Mouse (Mus musculus): ENCODE data around the gene Dapk1. TPM values are rescaled to one million over a fixed set of nuclear protein-coding genes. Genes with fewer than 3 reads are reported as not detected.
"Not testable (repeated sequence)": the region's sequence is repeated elsewhere in the genome, so short reads cannot be mapped to it uniquely, and the experiment has no call there.

Dapk1 gene
- polyA plus RNA-seq, 1 experiment = 0.05 TPM

GRCm38 (mm10) chr13:60578541-60578940 lies 23.2 kb upstream of the Dapk1 start:
- H3K27me3 ChIP-seq (ENCODE audit: control insufficient read depth) = no peaks in the 10 kb centered on the region
- TF ChIP-seq TAL1 (IDR thresholded peaks at IDR 0.05; ENCODE audit: low read length) = no peak
- H3K4me1 ChIP-seq (ENCODE audit: control insufficient read depth) = no peaks in the 10 kb centered on the region
- no peaks in the 10 kb centered on the region for H3K36me3 ChIP-seq (ENCODE audit: control insufficient read depth)
- no peak overlapping the region for H3K4me3 ChIP-seq (replicated peaks)
- no peaks in the 10 kb centered on the region for H3K9me3 ChIP-seq (ENCODE audit: control insufficient read depth, low read length)

DNA sequence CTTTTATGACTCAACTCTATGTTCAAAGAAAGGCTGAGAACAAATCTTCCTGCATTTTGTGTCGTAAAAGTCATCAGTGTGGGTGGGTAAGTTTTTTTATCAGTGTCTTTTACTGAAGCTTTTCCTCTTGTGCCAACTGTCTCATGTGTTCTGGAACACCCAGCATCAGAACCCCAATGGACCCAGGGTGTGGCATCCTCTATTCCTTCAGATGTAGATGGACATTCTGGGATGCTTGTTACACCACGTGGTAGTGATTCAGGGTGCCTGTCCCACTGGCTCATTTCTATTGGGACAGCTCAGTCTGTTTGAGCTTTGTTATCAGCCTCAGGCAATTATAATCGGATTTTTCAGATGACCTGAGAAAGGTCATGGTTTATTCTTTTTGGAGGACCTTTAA lies 6.9 kb upstream of the Dapk1 start:
- H3K36me3 ChIP-seq (ENCODE audit: control insufficient read depth) = no peaks in the 10 kb centered on the region
- H3K4me1 ChIP-seq (ENCODE audit: control insufficient read depth) = no peaks in the 10 kb centered on the region
- no peaks in the 10 kb centered on the region for H3K27me3 ChIP-seq (ENCODE audit: control insufficient read depth)
- no peak for TF ChIP-seq TAL1 (IDR thresholded peaks at IDR 0.05; ENCODE audit: low read length)
- no peak for TF ChIP-seq GATA1 (IDR thresholded peaks at IDR 0.05; ENCODE audit: low read length)
- no peak overlapping the region for H3K4me3 ChIP-seq (replicated peaks)
- no peaks in the 10 kb centered on the region for H3K9me3 ChIP-seq (ENCODE audit: control insufficient read depth, low read length)

- Histone ChIP-seq H3K9me3 (ENCODE audit: control insufficient read depth, low read length) (no peaks in the 10 kb centered on the region), H3K4me3 (replicated peaks) (no peak overlapping the region), H3K4me1 (ENCODE audit: control insufficient read depth) (no peaks in the 10 kb centered on the region), H3K36me3 (ENCODE audit: control insufficient read depth) (no peaks in the 10 kb centered on the region), H3K27me3 (ENCODE audit: control insufficient read depth) (no peaks in the 10 kb centered on the region)
- TF ChIP-seq TAL1 (IDR thresholded peaks at IDR 0.05; ENCODE audit: low read length) = no peak
- TF ChIP-seq GATA1 (IDR thresholded peaks at IDR 0.05; ENCODE audit: low read length) = no peak
Observed at GRCm38 (mm10) chr13:60595519-60595918, 6.2 kb upstream of the Dapk1 start.

DNA sequence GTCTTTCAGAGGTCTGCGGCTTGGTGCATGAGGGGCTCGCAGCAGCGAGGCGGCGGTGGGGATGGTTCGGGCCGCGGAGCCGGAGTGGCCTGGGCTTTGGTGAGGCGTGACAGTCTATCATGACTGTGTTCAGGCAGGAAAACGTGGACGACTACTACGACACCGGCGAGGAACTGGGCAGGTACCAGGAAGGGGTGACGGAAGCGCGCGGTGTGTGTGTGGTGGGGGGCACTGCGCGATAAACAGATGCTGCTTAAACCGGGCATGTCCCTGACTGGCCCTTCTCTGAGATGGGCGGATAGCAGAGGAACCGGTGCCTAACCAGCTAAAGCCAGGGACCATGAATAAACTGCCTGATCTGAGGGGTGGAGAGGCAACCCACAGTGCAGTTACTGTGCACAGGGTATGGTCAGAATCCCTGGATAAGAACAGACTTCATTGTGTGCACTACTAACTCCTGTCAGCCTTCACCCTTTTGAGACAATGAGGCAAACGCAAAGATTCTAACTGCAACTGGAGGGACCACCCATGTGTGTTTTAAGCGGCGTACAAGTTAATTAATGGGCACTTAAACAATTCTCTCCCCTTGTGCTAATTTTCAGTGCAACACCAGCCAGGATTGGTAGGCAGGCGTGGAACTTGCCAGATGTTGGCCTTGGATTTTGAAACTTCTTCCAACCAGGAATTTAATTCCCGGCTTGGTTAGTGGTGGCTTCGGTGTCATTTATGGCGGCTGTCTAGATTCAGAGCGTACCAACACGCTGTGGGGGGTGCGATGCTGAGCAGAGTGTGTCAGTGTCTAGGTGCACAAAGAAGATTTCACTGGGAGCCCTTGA lies 887 bp downstream of the Dapk1 start:
- Histone ChIP-seq H3K4me3 (replicated peaks) (peak overlapping the region; percentile 68), H3K4me1 (ENCODE audit: control insufficient read depth) (peaks cover 14% of the 10 kb centered on the region), H3K27me3 (ENCODE audit: control insufficient read depth) (peaks cover 5% of the 10 kb centered on the region), H3K36me3 (ENCODE audit: control insufficient read depth) (no peaks in the 10 kb centered on the region; the same call in 1 of the 2 replicates), H3K9me3 (ENCODE audit: control insufficient read depth, low read length) (no peaks in the 10 kb centered on the region)
- TF ChIP-seq TAL1 (IDR thresholded peaks at IDR 0.05; ENCODE audit: low read length) = no peak
- no peak for TF ChIP-seq GATA1 (IDR thresholded peaks at IDR 0.05; ENCODE audit: low read length)

DNA sequence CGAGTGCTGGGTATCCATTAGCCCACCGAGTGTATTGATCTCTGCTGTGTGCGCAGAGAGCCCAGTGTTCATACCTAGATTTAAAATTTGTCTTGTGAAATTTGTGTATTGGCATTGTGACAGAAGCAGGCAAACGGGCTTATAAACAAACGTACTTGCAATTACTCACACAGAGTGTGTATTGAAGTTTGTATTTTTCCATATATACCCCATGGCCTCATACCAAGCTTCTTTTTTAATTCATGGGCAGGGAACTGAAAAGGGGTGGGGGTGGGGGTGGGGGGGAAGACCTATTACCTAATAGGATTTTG lies 1.5 kb downstream of the Dapk1 start:
- Histone ChIP-seq H3K4me1 (ENCODE audit: control insufficient read depth) (peaks cover 14% of the 10 kb centered on the region), H3K27me3 (ENCODE audit: control insufficient read depth) (peaks cover 5% of the 10 kb centered on the region), H3K36me3 (ENCODE audit: control insufficient read depth) (no peaks in the 10 kb centered on the region; the same call in 1 of the 2 replicates), H3K4me3 (replicated peaks) (no peak overlapping the region), H3K9me3 (ENCODE audit: control insufficient read depth, low read length) (no peaks in the 10 kb centered on the region)
- TF ChIP-seq GATA1 (IDR thresholded peaks at IDR 0.05; ENCODE audit: low read length) (no peak), TAL1 (IDR thresholded peaks at IDR 0.05; ENCODE audit: low read length) (no peak)

DNA sequence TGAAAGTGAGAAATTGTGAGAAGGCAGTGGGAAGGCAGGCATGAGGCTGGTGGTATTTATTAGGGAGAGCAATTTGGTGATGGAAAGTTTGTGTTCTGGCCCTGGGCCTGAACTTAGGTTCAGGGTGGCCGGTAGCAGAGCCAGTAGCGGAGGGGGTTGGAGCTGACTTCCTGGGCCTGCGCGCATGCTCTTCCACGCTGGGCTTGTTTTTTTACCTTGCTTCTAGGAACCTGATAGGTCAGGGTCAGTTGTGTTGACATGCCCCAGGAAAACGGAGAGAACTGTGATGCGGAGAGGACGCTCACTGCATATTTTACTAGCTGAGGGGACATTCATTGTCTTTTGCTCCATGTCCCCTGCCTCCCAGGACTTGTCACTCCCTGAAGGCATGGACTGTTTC lies 5.7 kb downstream of the Dapk1 start:
- Histone ChIP-seq H3K4me1 (ENCODE audit: control insufficient read depth) (peaks cover 6% of the 10 kb centered on the region), H3K4me3 (replicated peaks) (no peak overlapping the region), H3K36me3 (ENCODE audit: control insufficient read depth) (peaks cover 2% of the 10 kb centered on the region; the same call in 1 of the 2 replicates), H3K9me3 (ENCODE audit: control insufficient read depth, low read length) (no peaks in the 10 kb centered on the region), H3K27me3 (ENCODE audit: control insufficient read depth) (peaks cover 2% of the 10 kb centered on the region)
- TF ChIP-seq TAL1 (IDR thresholded peaks at IDR 0.05; ENCODE audit: low read length) (no peak), GATA1 (IDR thresholded peaks at IDR 0.05; ENCODE audit: low read length) (no peak)

DNA sequence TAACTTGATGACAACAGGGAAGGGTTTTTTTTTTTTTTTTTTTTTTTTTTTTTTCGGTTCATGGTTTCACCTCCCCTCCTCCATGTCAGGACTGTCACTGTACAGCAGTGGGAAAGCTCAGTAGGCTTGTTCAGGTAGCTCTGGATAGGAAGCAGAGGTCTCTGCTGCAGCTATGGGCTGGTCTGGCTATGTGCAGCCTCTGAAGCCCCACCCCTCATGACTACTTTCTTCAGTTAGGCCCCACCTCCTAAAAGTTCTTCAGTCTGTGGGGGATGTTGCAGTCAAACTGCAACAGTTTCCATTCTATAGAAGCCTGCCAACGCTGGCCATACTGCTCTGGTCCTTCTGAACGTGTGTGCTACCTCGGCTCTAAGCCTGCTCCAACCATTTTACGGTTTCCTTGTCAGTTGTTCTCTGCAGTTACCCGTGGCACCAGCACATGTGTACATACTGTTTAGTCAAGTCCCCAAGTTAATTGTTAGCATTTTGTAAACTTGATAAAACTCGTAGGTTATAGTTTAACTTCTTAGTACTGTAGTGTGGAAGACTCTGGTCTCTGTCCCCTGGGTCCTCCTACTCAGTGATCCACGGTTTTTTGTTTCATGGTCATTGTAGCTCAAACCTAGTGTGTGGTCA lies 6.8 kb downstream of the Dapk1 start:
- H3K27me3 ChIP-seq (ENCODE audit: control insufficient read depth) = no peaks in the 10 kb centered on the region
- peaks cover 2% of the 10 kb centered on the region; the same call in 1 of the 2 replicates for H3K4me1 ChIP-seq (ENCODE audit: control insufficient read depth)
- H3K9me3 ChIP-seq (ENCODE audit: control insufficient read depth, low read length) = no peaks in the 10 kb centered on the region
- peaks cover 2% of the 10 kb centered on the region; the same call in 1 of the 2 replicates for H3K36me3 ChIP-seq (ENCODE audit: control insufficient read depth)
- TF ChIP-seq GATA1 (IDR thresholded peaks at IDR 0.05; ENCODE audit: low read length) (no peak), TAL1 (IDR thresholded peaks at IDR 0.05; ENCODE audit: low read length) (no peak)
- no peak overlapping the region for H3K4me3 ChIP-seq (replicated peaks)

- Histone ChIP-seq H3K27me3 (ENCODE audit: control insufficient read depth) (no peaks in the 10 kb centered on the region), H3K4me3 (replicated peaks) (no peak overlapping the region), H3K4me1 (ENCODE audit: control insufficient read depth) (peaks cover 2% of the 10 kb centered on the region; the same call in 1 of the 2 replicates), H3K36me3 (ENCODE audit: control insufficient read depth) (peaks cover 2% of the 10 kb centered on the region; the same call in 1 of the 2 replicates), H3K9me3 (ENCODE audit: control insufficient read depth, low read length) (no peaks in the 10 kb centered on the region)
- TF ChIP-seq GATA1 (IDR thresholded peaks at IDR 0.05; ENCODE audit: low read length) = no peak
- no peak for TF ChIP-seq TAL1 (IDR thresholded peaks at IDR 0.05; ENCODE audit: low read length)
Observed at GRCm38 (mm10) chr13:60609234-60609633, 7.5 kb downstream of the Dapk1 start.

- TF ChIP-seq TAL1 (IDR thresholded peaks at IDR 0.05; ENCODE audit: low read length) (no peak), GATA1 (IDR thresholded peaks at IDR 0.05; ENCODE audit: low read length) (no peak)
- Histone ChIP-seq H3K4me1 (ENCODE audit: control insufficient read depth) (peaks cover 2% of the 10 kb centered on the region; the same call in 1 of the 2 replicates), H3K4me3 (replicated peaks) (no peak overlapping the region), H3K27me3 (ENCODE audit: control insufficient read depth) (no peaks in the 10 kb centered on the region), H3K36me3 (ENCODE audit: control insufficient read depth) (peaks cover 2% of the 10 kb centered on the region; the same call in 1 of the 2 replicates), H3K9me3 (ENCODE audit: control insufficient read depth, low read length) (no peaks in the 10 kb centered on the region)
Observed at GRCm38 (mm10) chr13:60610558-60610957, 8.8 kb downstream of the Dapk1 start.

DNA sequence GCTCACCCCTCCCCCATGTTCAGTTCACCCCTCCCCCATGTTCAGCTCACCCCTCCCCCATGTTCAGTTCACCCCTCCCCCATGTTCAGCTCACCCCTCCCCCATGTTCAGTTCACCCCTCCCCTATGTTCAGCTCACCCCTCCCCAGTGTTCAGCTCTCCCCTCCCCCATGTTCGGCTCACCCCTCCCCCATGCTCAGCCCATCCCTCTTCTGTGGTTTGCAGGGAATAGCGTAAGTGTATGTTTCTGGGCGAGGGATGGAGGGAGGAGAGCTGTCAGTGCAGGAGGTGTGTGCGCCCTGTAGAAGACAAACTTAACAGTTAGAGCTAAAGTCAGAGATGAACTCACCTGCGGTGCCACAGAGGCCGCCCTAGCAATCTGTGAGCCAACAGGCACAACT lies 9.2 kb downstream of the Dapk1 start:
- not testable (repeated sequence) for H3K9me3 ChIP-seq (ENCODE audit: control insufficient read depth, low read length); H3K4me1 ChIP-seq (ENCODE audit: control insufficient read depth); H3K36me3 ChIP-seq (ENCODE audit: control insufficient read depth); H3K27me3 ChIP-seq (ENCODE audit: control insufficient read depth); H3K4me3 ChIP-seq (replicated peaks)

All from erythroblast, embryonic 14.5 days (primary cell).